ENCODE assay signal across 8 mouse cellular contexts in genomic region chr9:72275979-72276500, GRCm38 (mm10). TPM values are rescaled to one million over a fixed set of nuclear protein-coding genes. Genes with fewer than 3 reads are reported as not detected.
A peak's percentile ranks its signal among the peaks of the same experiment; 100 is the strongest.
DNase-seq lines count a peak whose midpoint lies in the region; ATAC-seq and TF ChIP-seq lines count a peak whose summit lies in the region.

No protein-coding gene starts in this region.

- H3K27me3 ChIP-seq in erythroblast, embryonic 14.5 days (ENCODE audit: control insufficient read depth) = no peaks in the 10 kb centered on the region
- no peaks in the 10 kb centered on the region for H3K27me3 ChIP-seq in limb, embryonic 10.5 days (ENCODE audit: low read depth, poor library complexity, severe bottlenecking)
- H3K27me3 ChIP-seq in neural tube, embryonic 12.5 days (replicated peaks) = no peaks in the 10 kb centered on the region

- peak overlapping the region; percentile 83 for H3K4me2 ChIP-seq in neural tube, embryonic 12.5 days (replicated peaks)

- H3K4me3 ChIP-seq in layer of hippocampus, adult 2 months = peak overlapping the region; percentile 82
- H3K4me3 ChIP-seq in erythroblast, embryonic 14.5 days (replicated peaks) = peak overlapping the region; percentile 87
- H3K4me3 ChIP-seq in limb, embryonic 10.5 days = peak overlapping the region; percentile 77
- H3K4me3 ChIP-seq in neural tube, embryonic 12.5 days = peak overlapping the region; percentile 60

- H3K27ac ChIP-seq in layer of hippocampus, adult 2 months = peak overlapping the region; percentile 96
- H3K27ac ChIP-seq in limb, embryonic 10.5 days = peak overlapping the region; percentile 99
- peak overlapping the region; percentile 96; the same call in 1 of the 2 replicates for H3K27ac ChIP-seq in neural tube, embryonic 12.5 days

- peak overlapping the region; percentile 90 for H3K9ac ChIP-seq in neural tube, embryonic 12.5 days

- intact Hi-C loops in left cerebral cortex, postnatal 4 days (cut with DNase I) = no loop called here

- 59% methylated on average over 8 of the region's 8 CpGs for WGBS in limb, embryonic 10.5 days
- 44% methylated on average over 8 of the region's 8 CpGs for WGBS in neural tube, embryonic 12.5 days

- ATAC-seq in neural tube, embryonic 12.5 days (ENCODE audit: low FRiP score, low read depth) = no peak

- DNase-seq in layer of hippocampus, adult 2 months (ENCODE audit: low spot score in 2 of 2) = no peak
- no peak for DNase-seq in layer of hippocampus, postnatal 36 days
- DNase-seq in adrenal gland, adult 8-10 months = peak; percentile 15
- DNase-seq in limb, embryonic 10.5 days (ENCODE audit: low spot score) = no peak
- DNase-seq in testis, postnatal 14 days (ENCODE audit: low spot score) = no peak
- DNase-seq in left cerebral cortex, postnatal 4 days = no peak

- no peak for TF ChIP-seq CTCF in layer of hippocampus, adult 2 months (conservative IDR thresholded peaks at IDR 0.05)

- peaks cover 31% of the 10 kb centered on the region for H3K4me1 ChIP-seq in erythroblast, embryonic 14.5 days (ENCODE audit: control insufficient read depth)
- peaks cover 17% of the 10 kb centered on the region for H3K4me1 ChIP-seq in limb, embryonic 10.5 days
- peaks cover 4% of the 10 kb centered on the region; the same call in 1 of the 2 replicates for H3K4me1 ChIP-seq in neural tube, embryonic 12.5 days

- H3K9me3 ChIP-seq in erythroblast, embryonic 14.5 days (ENCODE audit: control insufficient read depth, low read length) = peaks cover 18% of the 10 kb centered on the region
- no peaks in the 10 kb centered on the region; the same call in 1 of the 2 replicates for H3K9me3 ChIP-seq in limb, embryonic 10.5 days (replicated peaks)
- H3K9me3 ChIP-seq in neural tube, embryonic 12.5 days = 0 out of 2 replicates have a peak, but pooled peaks cover 3% of the 10 kb centered on the region

- peaks cover 11% of the 10 kb centered on the region for H3K36me3 ChIP-seq in erythroblast, embryonic 14.5 days (ENCODE audit: control insufficient read depth)
- H3K36me3 ChIP-seq in limb, embryonic 10.5 days = peaks cover 13% of the 10 kb centered on the region
- no peaks in the 10 kb centered on the region for H3K36me3 ChIP-seq in neural tube, embryonic 12.5 days

RNA-seq across cellular contexts. Expression of gene Zfp280d, which starts 1.4 kb away (rescaled TPM):
- total RNA-seq in layer of hippocampus, adult 2 months (2021) = 10 to 100 TPM; 50.5 to 56.2 TPM
- total RNA-seq in layer of hippocampus, postnatal 36 days (2021) = 10 to 100 TPM; 53.7 to 60.4 TPM
- total RNA-seq in adrenal gland, adult 8-10 months (2022) = 10 to 100 TPM; 35.3 to 56.6 (median 38.6) TPM
- polyA plus RNA-seq in erythroblast, embryonic 14.5 days (2012) = 0.28 and 0.72 TPM in 2 replicates
- polyA plus RNA-seq in limb, embryonic 10.5 days (2016; fragmentation: Nextera tagmentation; extraction: Ambion mirVana) = 43.2 and 51.8 TPM in 2 replicates
- 52.6 and 56.3 TPM in 2 replicates for polyA plus RNA-seq in neural tube, embryonic 12.5 days (2016; fragmentation: Nextera tagmentation; extraction: Ambion mirVana)
- total RNA-seq in left cerebral cortex, postnatal 4 days (2021) = 10 to 100 TPM; 66.4 to 73.5 TPM
